Mouse (Mus musculus): ENCODE data around the gene Cd93.

DNA sequence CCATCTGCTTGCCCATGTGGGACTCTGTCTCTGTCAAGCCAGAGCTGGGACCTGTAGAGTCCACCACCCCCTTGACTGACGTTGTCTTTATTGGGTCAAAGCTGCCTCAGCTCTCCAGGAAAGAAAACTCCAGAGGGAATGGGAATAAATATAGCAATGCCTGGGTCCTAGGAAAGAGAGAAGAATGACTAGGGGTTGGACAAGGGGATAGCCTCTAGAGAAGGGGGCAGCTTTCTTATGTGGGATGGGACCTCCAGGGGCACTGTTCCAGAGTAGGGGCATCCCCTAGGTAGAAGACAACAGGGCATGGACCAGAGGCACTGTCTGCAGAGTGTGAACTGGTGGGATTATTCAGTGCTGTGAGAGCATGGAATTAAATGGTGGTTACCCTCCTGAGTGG is 33.5 kb downstream of the Cd93 start:
- TF ChIP-seq MAX (IDR thresholded peaks at IDR 0.05): no peak
- no peak for TF ChIP-seq CTCF (IDR thresholded peaks at IDR 0.05; ENCODE audit: control insufficient read depth, insufficient read depth, insufficient read length)
- TF ChIP-seq USF1 (IDR thresholded peaks at IDR 0.05; ENCODE audit: low read depth): no peak

Data from C2C12 (cell line).